Mouse (Mus musculus): ENCODE data around the gene Stambp.
"Not testable (repeated sequence)": the region's sequence is repeated elsewhere in the genome, so short reads cannot be mapped to it uniquely, and the experiment has no call there.

The Stambp gene

GRCm38 (mm10) chr6:83572671-83573070, at the start of gene Stambp:
Gene Stambp, minus strand, starts transcription at chr6:83572729.
- peak; percentile 38 to 49 for DNase-seq (ENCODE audit: low spot score in 2 of 2)

- DNase-seq (ENCODE audit: low spot score in 2 of 2), result peak in 1 of 2 experiments; percentile 37
These were observed 47.4 kb upstream of the Stambp start for GRCm38 (mm10) chr6:83619955-83620354.

- no peak for DNase-seq (ENCODE audit: low spot score in 2 of 2)
These were observed 45.2 kb upstream of the Stambp start for GRCm38 (mm10) chr6:83617581-83618335.

GRCm38 (mm10) chr6:83616512-83616911, 44.0 kb upstream of the Stambp start:
- peak; percentile 46 to 65 for DNase-seq (ENCODE audit: low spot score in 2 of 2)

GRCm38 (mm10) chr6:83614469-83614868, 41.9 kb upstream of the Stambp start:
- DNase-seq (ENCODE audit: low spot score in 2 of 2), result peak in 1 of 2 experiments; percentile 11

- DNase-seq (ENCODE audit: low spot score in 2 of 2), result peak in 1 of 2 experiments; percentile 7
These were observed 40.4 kb upstream of the Stambp start for GRCm38 (mm10) chr6:83612976-83613375.

GRCm38 (mm10) chr6:83599636-83600174, 27.2 kb upstream of the Stambp start:
- DNase-seq (ENCODE audit: low spot score in 2 of 2), result peak in 1 of 2 experiments; percentile 22

- DNase-seq (ENCODE audit: low spot score in 2 of 2), result peak in 1 of 2 experiments; percentile 18
These were observed 26.6 kb upstream of the Stambp start for GRCm38 (mm10) chr6:83599060-83599550.

GRCm38 (mm10) chr6:83598646-83599045, 26.1 kb upstream of the Stambp start:
- DNase-seq (ENCODE audit: low spot score in 2 of 2), result peak; percentile 44 to 61

GRCm38 (mm10) chr6:83597988-83598387, 25.5 kb upstream of the Stambp start:
- peak in 1 of 2 experiments; percentile 2 for DNase-seq (ENCODE audit: low spot score in 2 of 2)

GRCm38 (mm10) chr6:83595035-83595434, 22.5 kb upstream of the Stambp start:
- peak in 1 of 2 experiments; percentile 0 for DNase-seq (ENCODE audit: low spot score in 2 of 2)

- DNase-seq (ENCODE audit: low spot score in 2 of 2), result peak in 1 of 2 experiments; percentile 20
These were observed 21.4 kb upstream of the Stambp start for GRCm38 (mm10) chr6:83593896-83594295.

- DNase-seq (ENCODE audit: low spot score in 2 of 2), result no peak
These were observed 19.5 kb upstream of the Stambp start for GRCm38 (mm10) chr6:83592051-83592450.

GRCm38 (mm10) chr6:83590301-83590700, 17.8 kb upstream of the Stambp start:
- DNase-seq (ENCODE audit: low spot score in 2 of 2), result no peak

- not testable (repeated sequence) for DNase-seq (ENCODE audit: low spot score in 2 of 2)
These were observed 14.7 kb upstream of the Stambp start for GRCm38 (mm10) chr6:83587191-83587590.

GRCm38 (mm10) chr6:83585328-83585727, 12.8 kb upstream of the Stambp start:
- not testable (repeated sequence) for DNase-seq (ENCODE audit: low spot score in 2 of 2)

GRCm38 (mm10) chr6:83583591-83583990, 11.1 kb upstream of the Stambp start:
- no peak for DNase-seq (ENCODE audit: low spot score in 2 of 2)

- DNase-seq (ENCODE audit: low spot score in 2 of 2), result peak; percentile 64 to 71
These were observed 10.4 kb upstream of the Stambp start for GRCm38 (mm10) chr6:83582938-83583270.

- no peak for DNase-seq (ENCODE audit: low spot score in 2 of 2)
These were observed 9.8 kb upstream of the Stambp start for GRCm38 (mm10) chr6:83582135-83582937.

- DNase-seq (ENCODE audit: low spot score in 2 of 2), result no peak
These were observed 5.0 kb upstream of the Stambp start for GRCm38 (mm10) chr6:83577534-83577933.

- DNase-seq (ENCODE audit: low spot score in 2 of 2), result no peak
These were observed 3.1 kb upstream of the Stambp start for GRCm38 (mm10) chr6:83575609-83576008.
